Mouse (Mus musculus) heart, embryonic 14.5 days (tissue): ENCODE results near the gene Poln. TPM values are rescaled to one million over a fixed set of nuclear protein-coding genes. Genes with fewer than 3 reads are reported as not detected.
A peak's percentile ranks its signal among the peaks of the same experiment; 100 is the strongest.

Source experiments
- ATAC-seq: fragments of 200-750 bp; cut with Nextera tagmentation; 2 replicates; pipeline ENCODE4 v1.8.0; 2017; ENCODE audit warnings: low read depth, moderate TSS enrichment; ENCODE audit not compliant: insufficient number of reproducible peaks, insufficient read depth, low FRiP score
- H3K27ac ChIP-seq, 2 experiments: fragments of 200-500 bp in 1 of 2; fragments of 300-500 bp in 1 of 2; sonication (generic) in 1 of 2; replicated peaks in 1 of 2; 2 replicates each; pipeline ENCODE4 v1.5.1; 2012 to 2014; ENCODE audit warnings: low read depth in 2 of 2, low read length in 2 of 2, control low read depth in 1 of 2, mild to moderate bottlenecking in 1 of 2, mixed read lengths in 1 of 2; ENCODE audit not compliant: control insufficient read depth in 1 of 2, insufficient read depth in 1 of 2
- H3K27me3 ChIP-seq: fragments of 300-500 bp; sonication (generic); 2 replicates; pipeline ENCODE4 v1.6.1; 2014; ENCODE audit warnings: mild to moderate bottlenecking, low read length, control low read depth; ENCODE audit not compliant: control insufficient read depth, insufficient read depth
- H3K36me3 ChIP-seq: fragments of 300-500 bp; sonication (generic); 2 replicates; pipeline ENCODE4 v1.6.1; 2014; ENCODE audit warnings: mild to moderate bottlenecking, control low read depth, low read length, mixed read lengths; ENCODE audit not compliant: control insufficient read depth, insufficient read depth
- H3K4me1 ChIP-seq, 2 experiments: fragments of 200-500 bp in 1 of 2; fragments of 300-500 bp in 1 of 2; sonication (generic) in 1 of 2; 2 replicates each; pipeline ENCODE4 v1.6.1; 2012 to 2014; ENCODE audit warnings: low read length in 2 of 2, control low read depth in 1 of 2, mixed read lengths in 1 of 2; ENCODE audit not compliant: control insufficient read depth in 2 of 2, insufficient read depth in 2 of 2
- H3K4me2 ChIP-seq: fragments of 300-500 bp; sonication (generic); 2 replicates; pipeline ENCODE4 v1.6.1; 2014; ENCODE audit warnings: mild to moderate bottlenecking, low read length
- H3K4me3 ChIP-seq, 2 experiments: fragments of 200-500 bp in 1 of 2; fragments of 300-500 bp in 1 of 2; sonication (generic) in 1 of 2; 2 replicates each; pipeline ENCODE4 v1.5.1; 2012 to 2014; ENCODE audit warnings: low read length in 2 of 2, mild to moderate bottlenecking in 2 of 2, control low read depth in 1 of 2, low read depth in 1 of 2, moderate library complexity in 1 of 2; ENCODE audit not compliant: control insufficient read depth in 1 of 2, insufficient read depth in 1 of 2
- H3K9ac ChIP-seq: fragments of 300-500 bp; sonication (generic); 2 replicates; pipeline ENCODE4 v1.6.1; 2014; ENCODE audit warnings: mild to moderate bottlenecking, low read length
- H3K9me3 ChIP-seq: fragments of 300-500 bp; sonication (generic); 2 replicates; pipeline ENCODE4 v1.6.1; 2016; ENCODE audit warnings: low read length, control low read depth; ENCODE audit not compliant: control insufficient read depth
- WGBS: fragments of 180-500 bp; shearing (Covaris S2); extraction: QIAGEN DNeasy Blood & Tissue Kit; methylation state at CpG from one replicate; pipeline ENCODE4 v1.1.7; 2014; 5-methylcytosine and 5-hydroxymethylcytosine counted together
- polyA plus RNA-seq: library from polyadenylated mRNA; unstranded; fragments of >200 nt; fragmentation: Nextera tagmentation; extraction: Ambion mirVana; gene quantifications from 2 replicates; pipeline ENCODE4 v1.2.1, GENCODE M21; 2014

The Poln gene
- polyA plus RNA-seq, 1 experiment from 2014 or later = 0.47 TPM

GRCm38 (mm10) chr5:33983309-33984121, 185.7 kb downstream of the Poln start, which contains the start of gene Gm1673:
Gene Gm1673 (plus strand): TSS chr5:33983433.
- Histone ChIP-seq H3K9ac (peak within 1 kb of the TSS; percentile 72), H3K4me3 (peak within 1 kb of the TSS; percentile 70 to 73), H3K27me3 (0 out of 2 replicates have a peak, but pooled peaks cover 6% of the 10 kb centered on the region), H3K4me1 (peaks cover 5 to 8% of the 10 kb centered on the region in 2 experiments; a peak in 2 of 4 replicates), H3K9me3 (no peaks in the 10 kb centered on the region), H3K4me2 (peak within 1 kb of the TSS; percentile 77), H3K36me3 (0 out of 2 replicates have a peak, but pooled peaks cover 3% of the 10 kb centered on the region), H3K27ac (peak within 1 kb of the TSS; percentile 11 to 35; a peak in 2 of 4 replicates)
- ATAC-seq = peak; percentile 67
- WGBS = under 1% methylated on average over 84 of the region's 88 CpGs

- 0 out of 2 replicates have a peak, but pooled peaks cover 6% of the 10 kb centered on the region for H3K27me3 ChIP-seq
- peak overlapping the region; percentile 11 to 35; a peak in 2 of 4 replicates for H3K27ac ChIP-seq
- peak overlapping the region; percentile 70 to 73 for H3K4me3 ChIP-seq
- peak overlapping the region; percentile 77 for H3K4me2 ChIP-seq
- no peaks in the 10 kb centered on the region for H3K9me3 ChIP-seq
- 0 out of 2 replicates have a peak, but pooled peaks cover 3% of the 10 kb centered on the region for H3K36me3 ChIP-seq
- H3K4me1 ChIP-seq = peaks cover 5 to 8% of the 10 kb centered on the region in 2 experiments; a peak in 2 of 4 replicates
- WGBS = 3% methylated on average over 26 of the region's 26 CpGs
- peak overlapping the region; percentile 72 for H3K9ac ChIP-seq
- no peak for ATAC-seq
Observed at GRCm38 (mm10) chr5:33982731-33983259, 186.5 kb downstream of the Poln start.

GRCm38 (mm10) chr5:33976267-33976666, 193.0 kb downstream of the Poln start:
- Histone ChIP-seq H3K4me1 (no peaks in the 10 kb centered on the region), H3K9ac (no peak overlapping the region), H3K9me3 (no peaks in the 10 kb centered on the region), H3K4me3 (no peak overlapping the region), H3K27me3 (no peaks in the 10 kb centered on the region), H3K36me3 (no peaks in the 10 kb centered on the region), H3K27ac (no peak overlapping the region), H3K4me2 (no peak overlapping the region)
- no peak for ATAC-seq
- 29% methylated on average over 3 of the region's 3 CpGs for WGBS

GRCm38 (mm10) chr5:33974736-33975135, 194.5 kb downstream of the Poln start:
- H3K4me2 ChIP-seq = no peak overlapping the region
- no peak overlapping the region for H3K4me3 ChIP-seq
- whole genome bisulfite sequencing = 55% methylated on average over 2 of the region's 2 CpGs

GRCm38 (mm10) chr5:33959382-33959781, 209.9 kb downstream of the Poln start:
- H3K9me3 ChIP-seq = peaks cover 7% of the 10 kb centered on the region
- 51% methylated on average over 4 of the region's 4 CpGs for WGBS
- H3K9ac ChIP-seq = no peak overlapping the region
- peaks cover 0 to 2% of the 10 kb centered on the region in 2 experiments; a peak in 1 of 4 replicates for H3K4me1 ChIP-seq
- H3K4me2 ChIP-seq = no peak overlapping the region
- ATAC-seq = peak; percentile 82
- H3K4me3 ChIP-seq = no peak overlapping the region
- peak overlapping the region; percentile 5 to 61; a peak in 2 of 4 replicates for H3K27ac ChIP-seq
- H3K36me3 ChIP-seq = no peaks in the 10 kb centered on the region
- no peaks in the 10 kb centered on the region for H3K27me3 ChIP-seq

More at GRCm38 (mm10) chr5:33974736-33975135, 194.5 kb downstream of the Poln start:
- ATAC-seq = no peak
- Histone ChIP-seq H3K27ac (no peak overlapping the region), H3K27me3 (no peaks in the 10 kb centered on the region), H3K4me1 (no peaks in the 10 kb centered on the region), H3K9me3 (no peaks in the 10 kb centered on the region), H3K9ac (no peak overlapping the region), H3K36me3 (no peaks in the 10 kb centered on the region)

Other genes with a start within 250 kb of the Poln start
- gene Nelfa, start 233.0 kb downstream of the Poln start, polyA plus RNA-seq = 24.4 and 25.8 TPM in 2 replicates
- gene Gm1673, start 186.0 kb downstream of the Poln start, polyA plus RNA-seq = 49.5 and 66.7 TPM in 2 replicates
- 0.57 and 0.66 TPM in 2 replicates for gene Nat8l, start 173.5 kb downstream of the Poln start, polyA plus RNA-seq
- 18.4 and 20.0 TPM in 2 replicates for gene Haus3, start 79 bp upstream of the Poln start, polyA plus RNA-seq
- gene Mxd4, start 18.3 kb upstream of the Poln start, polyA plus RNA-seq = 33.2 and 34.2 TPM in 2 replicates
- 0.32 and 0.42 TPM in 2 replicates for gene Zfyve28, start 119.0 kb upstream of the Poln start, polyA plus RNA-seq
- 0.09 TPM in 1 of 2 replicates, not detected in the other for gene Cfap99, start 119.2 kb upstream of the Poln start, polyA plus RNA-seq
- gene Rnf4, start 166.8 kb upstream of the Poln start, polyA plus RNA-seq = 116 and 120 TPM in 2 replicates
- gene Fam193a, start 200.5 kb upstream of the Poln start, polyA plus RNA-seq = 10.3 and 10.6 TPM in 2 replicates